Mouse (Mus musculus): ENCODE measurements around the gene Zfhx2.
"Not testable (repeated sequence)": the region's sequence is repeated elsewhere in the genome, so short reads cannot be mapped to it uniquely, and the experiment has no call there.

Zfhx2 gene

DNA sequence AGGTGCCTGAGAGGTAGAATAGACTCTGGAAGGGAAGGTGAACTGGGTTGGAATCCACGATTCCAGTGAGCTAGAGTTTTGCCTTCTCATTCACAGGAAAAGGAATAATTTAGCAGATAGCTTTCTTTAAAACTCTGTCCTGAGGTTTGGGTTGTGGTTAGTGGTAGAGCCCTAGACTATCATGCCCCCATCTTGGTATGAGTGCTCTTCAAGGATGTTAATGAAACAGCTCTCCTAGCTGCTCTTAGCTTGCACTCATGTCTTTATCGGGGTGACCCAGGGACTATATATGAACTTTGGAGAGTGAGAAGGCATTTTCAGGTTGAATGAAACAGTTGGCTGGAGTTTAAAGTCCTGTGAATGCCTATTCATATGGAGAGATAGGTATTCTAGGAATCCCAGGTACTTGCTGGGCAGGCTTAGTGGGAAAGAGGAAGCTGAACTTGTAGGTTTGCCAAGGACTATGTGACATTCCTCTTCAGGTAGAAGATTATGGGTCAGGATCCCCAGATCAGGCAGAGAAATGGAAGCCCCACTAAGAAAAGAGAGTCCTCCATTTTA lies 44.1 kb downstream of the Zfhx2 start:
- no peak for DNase-seq (ENCODE audit: low spot score in 2 of 2)

DNA sequence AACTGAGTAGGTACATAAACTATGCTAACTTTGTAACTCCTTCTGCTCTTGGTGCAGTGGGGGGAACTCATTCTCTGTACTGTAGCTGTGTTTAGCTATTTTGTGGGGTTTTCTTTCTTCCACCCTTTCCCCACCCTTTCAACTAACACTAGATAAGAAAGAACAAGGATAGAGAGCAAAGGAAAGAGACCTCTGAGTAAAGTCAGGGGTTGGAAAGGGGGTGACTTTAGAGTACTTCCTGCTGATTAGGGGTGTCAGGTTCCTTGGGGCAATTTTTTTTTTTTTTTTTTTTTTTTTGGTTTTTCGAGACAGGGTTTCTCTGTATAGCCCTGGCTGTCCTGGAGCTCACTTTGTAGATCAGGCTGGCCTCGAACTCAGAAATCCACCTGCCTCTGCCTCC lies 48.4 kb downstream of the Zfhx2 start:
- DNase-seq (ENCODE audit: low spot score in 2 of 2), result not testable (repeated sequence)

DNA sequence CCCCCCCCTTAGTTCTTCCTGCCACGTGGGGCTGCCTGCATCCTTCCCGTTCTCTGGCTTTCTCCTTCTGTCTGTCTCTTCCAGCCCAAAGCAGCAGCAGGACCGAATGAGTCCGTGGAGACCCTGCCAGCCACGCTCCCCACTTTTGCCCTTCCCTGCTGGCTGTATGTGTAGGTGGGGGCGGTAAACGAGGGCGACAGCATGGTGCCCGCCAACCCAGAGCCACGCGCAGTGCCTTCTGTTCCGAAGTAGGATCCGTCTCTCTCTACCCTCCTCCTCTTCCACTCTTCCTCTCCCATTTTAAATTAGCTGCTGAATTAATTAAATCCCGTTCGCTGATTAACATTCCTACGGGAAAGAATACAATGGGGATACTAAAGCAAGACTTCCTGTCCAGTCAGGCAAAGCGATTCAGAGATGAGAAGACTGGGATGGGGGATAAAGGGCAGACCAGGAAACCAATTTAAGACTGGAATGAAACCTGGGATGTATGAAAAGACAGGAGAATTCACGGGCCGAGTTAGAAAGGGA lies 59.4 kb downstream of the Zfhx2 start:
- DNase-seq (ENCODE audit: low spot score in 2 of 2), result no peak

DNA sequence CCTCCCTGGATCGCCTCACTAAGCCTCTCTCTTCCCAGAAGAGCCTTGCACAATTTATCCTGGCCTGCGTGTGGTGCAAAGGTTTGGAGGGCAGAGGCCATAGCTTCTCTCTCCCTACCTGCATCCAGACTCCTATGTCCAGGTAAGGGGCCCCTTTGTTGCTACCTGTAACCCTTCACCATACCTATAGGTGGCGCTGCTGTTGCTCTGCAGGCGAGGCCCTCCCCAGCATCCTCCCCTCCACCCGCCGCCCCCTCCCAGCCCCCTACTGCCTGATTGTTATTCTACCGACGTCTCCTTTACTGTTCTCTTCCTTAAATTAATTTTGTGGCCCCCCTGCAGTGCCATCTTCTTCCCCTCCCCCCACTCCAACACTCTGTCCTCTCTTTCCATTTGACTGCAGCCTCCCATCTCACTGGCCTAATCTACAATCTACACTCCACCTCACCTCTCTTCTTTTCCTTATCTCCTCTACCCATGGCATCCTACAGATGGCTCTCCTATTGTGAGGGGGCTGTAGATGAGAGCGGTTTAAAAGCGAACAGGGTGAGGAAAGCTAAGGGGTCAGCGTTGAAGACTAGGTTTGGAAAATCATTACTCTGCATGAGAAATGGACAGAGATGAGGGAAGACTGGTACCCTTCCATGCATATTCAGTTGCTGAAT lies 63.0 kb downstream of the Zfhx2 start:
- DNase-seq (ENCODE audit: low spot score in 2 of 2), result no peak

DNA sequence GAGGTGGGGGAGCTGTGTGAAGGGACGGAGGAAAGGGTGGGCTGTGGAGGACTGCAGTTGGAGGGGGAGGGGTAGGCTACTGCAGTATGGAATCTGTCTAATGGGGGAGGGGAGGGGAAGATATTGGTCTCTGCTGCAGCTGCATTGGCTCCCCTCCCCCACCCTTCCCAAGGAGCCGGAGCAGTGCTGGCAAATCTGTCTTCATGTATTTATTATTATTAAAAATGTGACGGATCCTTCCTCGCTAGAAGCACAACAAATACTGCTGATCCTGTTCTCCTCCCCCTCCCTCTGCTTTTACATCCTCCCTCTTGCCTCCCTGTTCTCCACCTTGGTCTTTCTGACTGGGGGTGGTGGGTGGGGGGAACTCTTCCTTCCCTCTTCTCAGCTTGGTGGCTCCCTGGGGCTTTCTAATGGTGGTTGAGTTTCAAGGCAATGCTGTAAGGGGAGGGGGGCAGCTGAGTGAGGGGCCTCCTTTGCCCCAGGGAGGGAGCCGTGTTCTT lies 63.7 kb downstream of the Zfhx2 start:
- no peak for DNase-seq (ENCODE audit: low spot score in 2 of 2)

DNA sequence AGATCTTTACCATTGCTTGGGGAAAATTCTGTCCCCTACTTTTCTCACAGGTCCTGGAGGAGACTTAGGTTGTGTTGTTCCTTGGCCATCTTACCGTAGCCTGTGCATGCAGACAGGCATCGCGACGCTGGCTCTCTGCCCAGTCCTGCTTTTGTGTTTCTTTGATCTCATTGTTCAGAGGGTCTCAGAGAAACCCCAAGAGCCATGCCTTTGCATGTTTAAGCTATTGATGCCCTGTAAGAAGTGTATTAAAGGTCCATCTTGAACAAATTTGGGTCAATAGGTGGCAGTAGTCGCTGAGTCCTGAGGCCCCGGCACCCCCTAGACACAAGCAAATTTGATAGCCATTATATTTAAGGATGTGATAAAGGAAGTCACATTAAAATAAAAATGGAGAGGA lies 64.5 kb downstream of the Zfhx2 start:
- DNase-seq (ENCODE audit: low spot score in 2 of 2), result no peak

DNA sequence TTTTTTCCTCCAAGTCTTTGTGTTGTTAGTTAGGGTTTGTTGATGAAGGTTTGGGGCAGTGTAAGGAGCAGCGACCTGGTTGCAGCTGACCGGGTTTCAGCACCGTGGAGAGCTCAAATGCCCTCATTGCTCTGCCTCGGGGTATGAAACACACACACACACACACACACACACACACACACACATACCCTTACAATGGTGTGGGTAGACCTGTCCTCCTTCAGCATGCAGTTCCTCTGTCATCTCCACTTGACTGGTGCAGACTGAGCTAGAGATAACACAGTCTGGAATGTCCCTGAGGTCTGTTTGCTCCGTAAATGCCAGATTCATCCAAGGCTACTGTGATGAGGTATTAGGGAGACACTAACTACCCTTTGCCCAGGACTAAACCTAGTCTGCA lies 64.9 kb downstream of the Zfhx2 start:
- DNase-seq (ENCODE audit: low spot score in 2 of 2), result no peak

DNA sequence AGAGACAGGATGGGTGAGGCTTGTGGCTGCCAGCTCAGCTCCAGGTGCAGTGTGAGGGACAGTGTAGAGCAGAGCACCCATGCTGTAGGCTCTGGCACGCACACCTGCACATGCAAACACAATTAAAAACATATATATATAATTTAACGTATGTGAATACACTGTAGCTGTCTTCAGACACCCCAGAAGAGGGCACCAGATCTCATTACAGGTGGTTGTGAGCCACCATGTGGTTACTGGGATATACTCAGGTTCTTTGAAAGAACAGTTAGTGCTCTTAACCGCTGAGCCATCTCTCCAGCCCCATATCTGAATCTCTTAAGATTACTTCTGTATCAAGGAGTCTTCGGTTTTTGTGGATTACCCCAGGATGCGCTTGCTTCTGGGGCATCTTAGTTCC lies 66.6 kb downstream of the Zfhx2 start:
- no peak for DNase-seq (ENCODE audit: low spot score in 2 of 2)

DNA sequence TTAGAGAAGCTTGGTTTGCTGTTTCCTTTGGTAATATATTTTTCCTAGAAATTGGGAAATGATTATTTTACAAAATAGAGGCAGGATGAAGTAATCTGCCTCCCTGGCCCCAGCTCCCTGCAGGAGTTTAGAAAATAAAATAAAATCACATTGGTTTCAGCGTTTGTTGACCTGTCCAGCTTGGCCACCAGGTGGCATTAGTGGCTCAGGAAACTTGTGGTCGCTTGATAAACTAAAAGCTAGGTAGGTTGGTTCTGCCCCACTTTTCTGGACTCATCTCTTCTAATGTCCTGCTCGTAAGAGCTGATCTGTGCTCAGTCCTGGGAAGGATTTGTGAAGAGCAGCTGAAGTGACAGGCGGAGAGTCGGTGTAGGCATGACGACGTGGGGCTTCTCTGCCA lies 67.9 kb downstream of the Zfhx2 start:
- DNase-seq (ENCODE audit: low spot score in 2 of 2), result peak; percentile 41 to 48

DNA sequence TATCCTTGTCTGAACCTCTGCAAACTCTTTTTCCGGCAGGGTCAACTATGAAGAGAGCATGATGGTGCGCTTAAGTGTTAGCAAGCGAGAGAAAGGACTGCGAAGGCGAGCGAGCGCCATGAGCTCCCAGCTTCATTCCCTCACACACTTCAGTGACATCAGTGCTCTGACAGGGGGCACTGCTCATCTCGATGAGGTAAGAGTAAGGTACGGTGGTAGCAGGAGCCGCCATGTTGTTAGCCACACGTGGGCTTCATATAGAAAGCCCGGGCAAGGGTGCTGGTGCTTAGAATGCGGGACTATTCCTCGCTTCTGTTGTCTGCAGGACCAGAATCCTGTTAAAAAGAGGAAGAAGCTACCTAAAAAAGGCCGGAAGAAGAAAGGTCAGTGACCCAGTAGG lies 69.1 kb downstream of the Zfhx2 start:
- no peak for DNase-seq (ENCODE audit: low spot score in 2 of 2)

DNA sequence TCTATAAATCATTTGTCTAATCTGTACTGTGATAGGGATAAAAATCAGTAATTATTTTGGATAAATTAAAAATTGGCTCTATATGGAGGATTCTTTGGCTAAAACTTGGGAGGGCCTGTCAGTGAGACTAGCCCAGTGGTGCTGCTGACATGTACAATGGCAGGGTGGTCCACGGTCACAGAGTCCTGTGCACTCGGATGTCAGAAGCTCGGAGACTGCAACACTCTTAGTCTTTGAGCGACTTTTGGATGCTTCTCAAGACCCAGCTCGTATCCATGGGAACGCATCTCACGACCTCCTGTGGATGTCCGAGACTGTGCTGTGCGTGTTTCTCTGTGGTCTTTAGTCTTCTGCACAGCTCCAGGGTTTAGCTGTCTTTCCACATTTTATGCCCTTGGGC lies 71.7 kb downstream of the Zfhx2 start:
- no peak for DNase-seq (ENCODE audit: low spot score in 2 of 2)

DNA sequence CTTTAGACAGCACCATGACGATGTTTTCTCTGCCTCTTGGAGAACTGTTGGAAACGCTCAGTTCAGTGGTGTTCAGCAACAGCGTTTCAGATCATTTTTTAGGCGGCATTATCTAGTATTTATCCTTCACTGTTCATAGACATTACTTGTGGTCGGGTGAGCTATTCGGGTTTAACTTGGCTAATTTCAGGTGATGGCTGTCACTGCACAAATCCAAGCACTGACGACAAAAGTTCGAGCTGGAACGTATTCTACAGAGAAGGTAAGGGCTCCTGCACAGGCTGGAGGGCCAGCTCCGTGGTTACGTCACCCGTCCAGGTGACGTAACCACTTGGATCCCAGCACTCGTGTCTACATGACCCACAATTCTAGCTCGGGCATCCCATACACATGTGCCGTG lies 75.2 kb downstream of the Zfhx2 start:
- DNase-seq (ENCODE audit: low spot score in 2 of 2), result no peak

DNA sequence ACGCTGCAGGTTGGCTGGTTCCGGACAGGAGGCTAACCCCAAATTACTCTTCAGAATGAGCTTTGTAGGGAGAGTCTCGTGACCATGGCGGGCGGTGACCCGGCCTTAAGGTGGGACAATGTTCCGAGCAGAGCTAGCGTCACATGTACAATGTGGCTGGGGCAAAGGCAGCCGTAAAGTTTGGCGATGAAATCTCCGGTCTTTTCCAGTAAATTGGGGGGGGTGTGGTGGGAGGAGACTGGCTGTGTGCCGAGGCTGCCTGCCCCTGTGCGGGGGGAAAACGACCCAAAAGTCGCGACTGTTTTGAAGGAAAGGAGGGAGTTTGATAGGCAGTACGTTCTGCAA lies 76.4 kb downstream of the Zfhx2 start:
- no peak for DNase-seq (ENCODE audit: low spot score in 2 of 2)

DNA sequence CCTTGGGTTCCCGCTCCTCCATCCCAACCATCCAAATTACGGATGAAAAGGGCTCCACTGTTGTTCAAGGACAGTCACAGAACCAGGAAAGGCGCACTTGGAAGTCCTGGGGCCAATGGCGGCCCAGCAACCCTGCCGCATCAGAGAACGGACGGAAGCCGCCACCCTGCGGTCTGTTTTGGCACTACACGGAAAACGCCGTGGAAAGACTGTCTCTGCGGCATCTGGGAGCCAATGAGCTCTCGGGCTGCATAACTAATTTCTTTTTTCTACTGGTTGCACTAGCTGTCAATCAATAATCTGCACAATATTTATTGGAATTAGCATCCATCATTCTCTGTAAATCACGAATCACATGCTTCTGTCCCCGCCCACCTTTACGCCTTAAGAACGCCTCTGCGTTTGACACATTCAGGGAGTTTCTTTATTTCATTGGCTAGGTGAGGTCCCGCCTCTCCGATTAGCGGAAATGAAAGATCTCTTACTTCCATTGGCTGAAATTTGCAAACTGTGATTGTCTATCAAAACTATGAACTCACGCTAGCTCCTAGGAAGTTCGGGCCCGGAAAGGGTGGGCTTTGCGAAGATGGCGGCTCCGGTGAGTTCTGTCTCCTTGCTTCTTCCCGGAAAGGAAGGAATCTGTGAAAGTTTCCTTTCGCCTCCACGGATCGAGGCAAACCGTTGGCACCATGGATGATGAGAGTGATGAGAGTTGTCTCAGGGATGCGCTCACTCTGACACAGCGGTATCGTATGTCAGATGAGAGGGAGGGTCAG lies 76.9 kb downstream of the Zfhx2 start, which contains the start of gene Ngdn:
Ngdn (plus strand) TSS at position 464 of the 776 bp plus-strand sequence.
- peak; percentile 100 for DNase-seq (ENCODE audit: low spot score in 2 of 2)

DNA sequence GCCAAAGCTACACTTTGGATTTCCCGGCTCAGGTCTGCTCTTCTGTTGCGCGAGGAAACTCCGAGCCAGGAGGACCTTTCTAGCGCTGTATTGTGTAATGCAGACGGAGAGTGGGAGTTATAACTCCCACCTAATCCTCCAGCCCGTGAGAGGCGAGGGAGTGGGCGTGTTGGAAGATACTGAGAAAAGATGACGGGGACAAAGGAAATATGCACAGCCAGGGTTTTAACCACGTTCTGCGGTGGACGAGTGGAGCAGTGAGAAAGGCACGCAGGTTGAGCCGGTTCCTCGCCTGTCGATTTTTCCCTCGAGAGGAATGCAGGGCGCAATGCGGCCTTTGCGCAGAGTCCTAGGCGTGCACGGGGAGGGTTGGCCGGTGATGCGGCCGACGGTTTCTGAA lies 77.5 kb downstream of the Zfhx2 start:
- no peak for DNase-seq (ENCODE audit: low spot score in 2 of 2)

DNA sequence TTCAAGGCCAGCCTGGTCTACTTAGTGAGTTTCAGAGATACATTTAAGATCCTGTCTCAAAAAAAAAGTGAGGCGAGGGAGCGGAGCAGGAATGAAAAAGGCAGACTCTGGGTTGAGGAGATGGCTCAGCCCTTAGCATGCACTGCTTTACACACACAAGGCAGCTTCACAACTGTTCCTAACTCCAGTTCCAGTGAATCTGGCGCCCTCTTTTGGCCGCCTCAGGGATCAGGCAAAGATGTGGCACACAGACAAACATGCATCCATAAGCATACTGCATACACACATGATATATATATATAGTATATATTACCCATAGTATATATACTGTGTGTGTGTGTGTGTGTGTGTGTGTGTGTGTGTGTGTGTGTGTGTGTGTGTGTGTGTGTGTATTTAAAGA lies 81.0 kb downstream of the Zfhx2 start:
- DNase-seq (ENCODE audit: low spot score in 2 of 2), result no peak
